9 mouse cellular contexts compared by ENCODE assay signal in the genomic region with DNA sequence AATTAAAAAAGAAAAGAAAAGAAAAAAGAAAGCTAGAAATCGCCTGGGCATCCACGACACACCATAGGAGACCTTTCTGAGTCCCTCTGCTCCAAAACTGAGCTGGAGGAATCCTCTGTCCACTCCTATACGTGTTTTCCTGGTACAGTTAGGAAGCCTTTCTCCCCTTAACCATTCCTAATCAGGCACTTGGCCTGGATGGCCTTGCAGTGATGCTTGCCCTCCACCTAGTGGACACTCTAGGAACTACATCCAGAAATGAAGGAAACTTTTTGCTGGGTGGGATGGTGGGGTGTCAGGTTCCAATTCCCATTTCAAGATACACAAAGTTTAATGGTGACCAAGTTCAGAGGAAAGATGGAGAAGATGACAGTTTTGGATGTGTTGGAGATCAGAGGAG. TPM values are rescaled to one million over a fixed set of nuclear protein-coding genes. Genes with fewer than 3 reads are reported as not detected.
DNase-seq lines count a peak whose midpoint lies in the region; ATAC-seq and TF ChIP-seq lines count a peak whose summit lies in the region.
"Had no signal": no experiment of that assay in that cellular context is flagged by ENCODE, and none has a peak within 500 bp of the region (broad histone marks: within the 10 kb centered on the region; RNA-seq: fewer than 3 reads in every experiment).

No protein-coding gene starts in this region.

- H3K9ac ChIP-seq in intestine, embryonic 15.5 days, result no peak overlapping the region
- H3K9ac ChIP-seq: hindbrain, embryonic 15.5 days had no signal

- H3K4me1 ChIP-seq in forebrain, embryonic 10.5 days, result peaks cover 56% of the 10 kb centered on the region
- peaks cover 16% of the 10 kb centered on the region for H3K4me1 ChIP-seq in intestine, embryonic 15.5 days (replicated peaks)

- no peaks in the 10 kb centered on the region for H3K36me3 ChIP-seq in forebrain, embryonic 10.5 days (replicated peaks)
- H3K36me3 ChIP-seq in intestine, embryonic 15.5 days, result no peaks in the 10 kb centered on the region
- H3K36me3 ChIP-seq: hindbrain, embryonic 15.5 days had no signal

- H3K4me3 ChIP-seq in forebrain, embryonic 10.5 days, result no peak overlapping the region
- no peak overlapping the region for H3K4me3 ChIP-seq in intestine, embryonic 15.5 days (replicated peaks)
- H3K4me3 ChIP-seq: hindbrain, embryonic 15.5 days had no signal

- H3K9me3 ChIP-seq in forebrain, embryonic 10.5 days, result no peaks in the 10 kb centered on the region
- no peaks in the 10 kb centered on the region for H3K9me3 ChIP-seq in intestine, embryonic 15.5 days
- H3K9me3 ChIP-seq: hindbrain, embryonic 15.5 days had no signal

- peak; percentile 72 for ATAC-seq in CD4-positive, CD25-positive, alpha-beta regulatory T cell, adult 4 months
- ATAC-seq in intestine, embryonic 15.5 days, result peak; percentile 29; the same call in 1 of the 2 replicates
- ATAC-seq in megakaryocyte-erythroid progenitor cell, adult 5-6 weeks (replicated peaks; ENCODE audit: low FRiP score, low TSS enrichment, poor library complexity, severe bottlenecking), result no peak

- 6% methylated on average over 3 of the region's 3 CpGs for WGBS in forebrain, embryonic 10.5 days
- 7% methylated on average over 3 of the region's 3 CpGs for WGBS in intestine, embryonic 15.5 days

- peak; percentile 86 for DNase-seq in 3T3-L1 (ENCODE audit: low read depth, low spot score)
- peak; percentile 85 for DNase-seq in brain, embryonic 14.5 days (ENCODE audit: low read depth)
- peak; percentile 69 for DNase-seq in forebrain, embryonic 10.5 days (ENCODE audit: extremely low spot score, low spot score)
- DNase-seq in lung, adult 18-20 months, result peak; percentile 55 to 74
- DNase-seq in retina, postnatal 1 day, result peak; percentile 87

- H3K27me3 ChIP-seq in forebrain, embryonic 10.5 days (ENCODE audit: poor library complexity, severe bottlenecking), result peaks cover 24% of the 10 kb centered on the region
- peaks cover 7% of the 10 kb centered on the region for H3K27me3 ChIP-seq in intestine, embryonic 15.5 days (replicated peaks)

- peak; percentile 95 for TF ChIP-seq CTCF in brain, embryonic 14.5 days (IDR thresholded peaks at IDR 0.05; ENCODE audit: borderline replicate concordance, extremely low read depth, insufficient read depth, insufficient read length)

- no peak overlapping the region for H3K27ac ChIP-seq in forebrain, embryonic 10.5 days
- H3K27ac ChIP-seq in intestine, embryonic 15.5 days, result no peak overlapping the region
- H3K27ac ChIP-seq: hindbrain, embryonic 15.5 days had no signal

- no peak for TF ChIP-seq POLR2A in brain, embryonic 14.5 days (IDR thresholded peaks at IDR 0.05; ENCODE audit: borderline replicate concordance, extremely low read depth, insufficient read depth, insufficient read length, poor library complexity, severe bottlenecking)

- H3K4me2 ChIP-seq in intestine, embryonic 15.5 days (replicated peaks), result no peak overlapping the region
- H3K4me2 ChIP-seq: hindbrain, embryonic 15.5 days had no signal

RNA-seq across cellular contexts. Expression of gene Ahdc1, which starts 5.8 kb away (rescaled TPM):
- 1 to 10 TPM; 2.6 to 3.7 TPM for polyA plus RNA-seq in CD4-positive, CD25-positive, alpha-beta regulatory T cell, adult 4 months (2017; shearing (Covaris generic))
- 20.9 and 43.2 TPM in 2 replicates for polyA plus RNA-seq in brain, embryonic 14.5 days (2012; rRNA removed)
- 5.8 and 7.4 TPM in 2 replicates for polyA plus RNA-seq in forebrain, embryonic 10.5 days (2016; fragmentation: Nextera tagmentation; extraction: Ambion mirVana)
- 5.4 and 6.3 TPM in 2 replicates for polyA plus RNA-seq in intestine, embryonic 15.5 days (2015; fragmentation: Nextera tagmentation; extraction: Ambion mirVana)
- 4.8 and 7.0 TPM in 2 replicates for total RNA-seq in megakaryocyte-erythroid progenitor cell, adult 5-6 weeks (2014; fragmentation: Nextera tagmentation)
- 0.33 and 0.72 TPM in 2 replicates for total RNA-seq in megakaryocyte-erythroid progenitor cell, adult 5-6 weeks (2017)

RNA-seq across cellular contexts. Expression of gene Fgr, which starts 31.3 kb away (rescaled TPM):
- polyA plus RNA-seq in CD4-positive, CD25-positive, alpha-beta regulatory T cell, adult 4 months (2017; shearing (Covaris generic)), result 1 to 10 TPM; 3.7 to 8.2 TPM
- 0.09 and 0.15 TPM in 2 replicates for polyA plus RNA-seq in brain, embryonic 14.5 days (2012; rRNA removed)
- polyA plus RNA-seq in forebrain, embryonic 10.5 days (2016; fragmentation: Nextera tagmentation; extraction: Ambion mirVana), result 0.06 and 0.11 TPM in 2 replicates
- polyA plus RNA-seq in intestine, embryonic 15.5 days (2015; fragmentation: Nextera tagmentation; extraction: Ambion mirVana), result 2.3 and 3.7 TPM in 2 replicates
- total RNA-seq in megakaryocyte-erythroid progenitor cell, adult 5-6 weeks (2014; fragmentation: Nextera tagmentation), result 2.8 TPM in 1 of 2 replicates, not detected in the other
- 0.30 and 0.33 TPM in 2 replicates for total RNA-seq in megakaryocyte-erythroid progenitor cell, adult 5-6 weeks (2017)
